Mouse (Mus musculus): ENCODE results near the gene Vmn1r204. TPM values are rescaled to one million over a fixed set of nuclear protein-coding genes. Genes with fewer than 3 reads are reported as not detected.
"Not testable (repeated sequence)": the region's sequence is repeated elsewhere in the genome, so short reads cannot be mapped to it uniquely, and the experiment has no call there.

The Vmn1r204 gene
- total RNA-seq (2015; ENCODE audit: low replicate concordance) = not detected in 2 replicates
- not detected in 2 replicates for total RNA-seq (2017; ENCODE audit: low replicate concordance)

DNA sequence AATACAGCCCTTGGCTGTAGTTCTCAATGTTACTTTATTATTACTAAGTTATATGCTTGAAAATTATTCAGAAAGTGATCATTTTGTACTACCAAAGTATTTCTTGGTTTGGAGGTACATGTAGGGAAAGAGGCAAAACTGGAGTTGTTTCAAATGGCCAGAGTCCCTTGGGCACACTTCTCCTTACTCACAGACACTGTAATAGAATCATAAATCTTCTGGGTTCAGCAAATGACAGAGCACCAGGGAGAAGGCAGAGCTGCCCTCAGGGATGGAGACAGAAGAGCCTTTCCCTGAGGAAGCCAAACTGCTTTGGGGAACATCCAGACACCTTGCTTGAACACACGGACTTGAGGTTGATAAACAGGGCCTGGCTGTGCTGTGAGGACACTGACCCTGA is at the start of gene Vmn1r204:
Gene Vmn1r204, plus strand, starts transcription at position 301 of the 400 bp plus-strand sequence.
- ATAC-seq (replicated peaks; ENCODE audit: low FRiP score, poor library complexity, severe bottlenecking) = not testable (repeated sequence)

DNA sequence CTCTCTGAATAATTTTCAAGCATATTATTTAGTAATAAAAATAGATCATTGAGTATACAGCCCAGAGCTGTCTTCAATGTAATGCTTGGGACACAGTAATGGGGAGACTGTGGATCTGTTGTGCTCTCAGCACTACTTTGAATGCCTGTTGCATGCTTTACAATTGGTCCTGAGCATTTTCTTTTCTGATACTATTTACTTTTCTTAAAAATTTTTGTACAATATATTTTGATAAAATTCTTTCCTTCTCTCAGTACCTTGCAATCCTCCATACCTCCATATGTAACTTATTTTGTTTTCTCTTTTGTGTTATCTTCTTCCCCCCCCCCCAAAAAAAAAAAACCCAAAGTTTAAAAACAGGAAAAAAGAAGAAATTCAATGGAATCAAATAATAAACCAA is 47.7 kb upstream of the Vmn1r204 start, which contains the start of gene Vmn1r202:
Gene Vmn1r202, minus strand, starts transcription at position 101 of the 400 bp plus-strand sequence.
- ATAC-seq (replicated peaks; ENCODE audit: low FRiP score, poor library complexity, severe bottlenecking) = no peak

DNA sequence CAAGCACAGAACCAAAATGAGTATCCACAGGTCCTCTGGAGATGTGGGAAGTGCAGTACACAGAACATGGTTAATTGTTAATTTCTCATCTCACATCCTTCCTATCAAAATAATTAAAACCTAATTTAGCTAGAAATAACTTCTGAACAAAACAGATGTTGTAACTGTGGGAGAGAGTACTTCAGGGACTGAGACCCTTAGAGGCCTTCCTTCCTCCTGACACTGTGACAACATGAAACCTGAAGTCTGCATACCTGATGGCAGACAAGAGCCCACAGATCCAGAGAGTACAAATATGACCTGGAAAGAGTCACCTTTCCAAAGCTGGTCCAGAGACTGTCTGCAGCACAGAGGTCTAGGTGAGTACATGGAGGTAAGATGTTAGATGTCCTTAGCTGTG is 35.2 kb upstream of the Vmn1r204 start, which contains the start of gene Vmn1r203:
Gene Vmn1r203, plus strand, starts transcription at position 301 of the 400 bp plus-strand sequence.
- ATAC-seq (replicated peaks; ENCODE audit: low FRiP score, poor library complexity, severe bottlenecking) = no peak

DNA sequence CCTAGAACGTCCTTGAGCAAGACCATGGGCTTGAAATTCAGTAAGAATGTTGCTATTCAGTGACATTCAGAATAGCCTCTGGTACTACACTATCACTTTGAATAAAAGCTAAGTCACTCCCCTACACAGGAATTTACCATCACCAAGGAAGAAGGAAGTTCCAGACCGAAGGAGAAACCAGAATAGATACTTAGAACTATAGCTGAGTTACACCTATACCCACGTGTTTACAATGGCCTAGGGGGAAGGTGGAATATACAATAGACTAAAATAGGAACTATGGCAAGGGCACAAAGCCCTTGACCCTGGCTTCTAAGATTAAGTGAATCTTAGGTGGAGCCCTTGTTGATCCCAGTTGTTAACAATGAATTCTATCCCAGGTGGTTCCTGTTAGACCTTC is 21.9 kb downstream of the Vmn1r204 start:
- ATAC-seq (replicated peaks; ENCODE audit: low FRiP score, poor library complexity, severe bottlenecking) = not testable (repeated sequence)

DNA sequence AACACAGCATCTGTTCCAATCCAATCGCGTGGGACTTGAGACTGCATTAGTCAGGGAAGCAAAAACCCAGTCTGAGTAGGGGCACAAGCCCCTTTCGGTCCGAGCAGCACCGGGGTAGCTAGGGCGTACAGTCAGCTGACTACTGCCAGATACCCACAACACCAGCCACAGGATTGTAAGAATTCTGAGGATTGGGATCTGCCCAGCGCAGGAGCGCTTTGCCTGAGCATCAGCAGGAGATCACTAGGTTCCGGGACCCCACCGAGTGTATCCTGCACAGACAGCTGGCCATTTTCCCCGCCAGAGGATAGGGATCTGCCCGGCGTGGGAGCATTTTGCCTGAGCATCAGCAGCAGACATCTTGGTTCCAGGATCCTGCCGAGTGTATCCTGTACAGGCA is 30.3 kb downstream of the Vmn1r204 start:
- ATAC-seq (replicated peaks; ENCODE audit: low FRiP score, poor library complexity, severe bottlenecking) = not testable (repeated sequence)

DNA sequence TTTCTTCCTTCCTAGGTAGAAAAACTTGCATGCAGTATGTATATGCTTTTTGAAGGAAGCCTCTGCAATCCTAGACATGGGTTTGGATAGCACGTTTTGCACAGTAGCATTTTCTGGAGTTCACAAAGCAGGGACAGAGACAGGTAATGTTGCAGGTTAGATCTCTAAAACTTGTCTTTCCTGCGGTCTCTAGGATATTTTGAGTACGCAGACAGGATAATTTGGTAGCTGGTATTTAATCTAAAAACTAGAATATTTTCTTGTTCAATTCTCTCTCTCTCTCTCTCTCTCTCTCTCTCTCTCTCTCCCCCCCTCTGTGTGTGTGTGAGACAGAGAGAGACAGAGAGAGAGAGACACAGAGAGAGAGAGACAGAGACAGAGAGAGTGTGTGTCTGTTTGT is 39.9 kb downstream of the Vmn1r204 start, which contains the start of gene Vmn1r205:
Gene Vmn1r205, minus strand, starts transcription at position 101 of the 400 bp plus-strand sequence.
- ATAC-seq (replicated peaks; ENCODE audit: low FRiP score, poor library complexity, severe bottlenecking) = no peak

Other genes starting within 250 kb of the Vmn1r204 start
- gene Vmn1r197, start 228.6 kb upstream of the Vmn1r204 start, total RNA-seq (2015; ENCODE audit: low replicate concordance) = not detected in 2 replicates
- gene Vmn1r197, start 228.6 kb upstream of the Vmn1r204 start, total RNA-seq (2017; ENCODE audit: low replicate concordance) = not detected in 2 replicates
- not detected in 2 replicates for gene Vmn1r198, start 202.8 kb upstream of the Vmn1r204 start, total RNA-seq (2015; ENCODE audit: low replicate concordance)
- gene Vmn1r198, start 202.8 kb upstream of the Vmn1r204 start, total RNA-seq (2017; ENCODE audit: low replicate concordance) = not detected in 2 replicates
- not detected in 2 replicates for gene Vmn1r199, start 173.4 kb upstream of the Vmn1r204 start, total RNA-seq (2015; ENCODE audit: low replicate concordance)
- not detected in 2 replicates for gene Vmn1r199, start 173.4 kb upstream of the Vmn1r204 start, total RNA-seq (2017; ENCODE audit: low replicate concordance)
- not detected in 2 replicates for gene Vmn1r200, start 162.8 kb upstream of the Vmn1r204 start, total RNA-seq (2015; ENCODE audit: low replicate concordance)
- gene Vmn1r200, start 162.8 kb upstream of the Vmn1r204 start, total RNA-seq (2017; ENCODE audit: low replicate concordance) = not detected in 2 replicates
- gene Vmn1r201, start 81.3 kb upstream of the Vmn1r204 start, total RNA-seq (2015; ENCODE audit: low replicate concordance) = not detected in 2 replicates
- gene Vmn1r201, start 81.3 kb upstream of the Vmn1r204 start, total RNA-seq (2017; ENCODE audit: low replicate concordance) = not detected in 2 replicates
- gene Vmn1r202, start 47.8 kb upstream of the Vmn1r204 start, total RNA-seq (2015; ENCODE audit: low replicate concordance) = not detected in 2 replicates
- gene Vmn1r202, start 47.8 kb upstream of the Vmn1r204 start, total RNA-seq (2017; ENCODE audit: low replicate concordance) = not detected in 2 replicates
- not detected in 2 replicates for gene Vmn1r203, start 35.1 kb upstream of the Vmn1r204 start, total RNA-seq (2015; ENCODE audit: low replicate concordance)
- gene Vmn1r203, start 35.1 kb upstream of the Vmn1r204 start, total RNA-seq (2017; ENCODE audit: low replicate concordance) = 0.14 TPM in 1 of 2 replicates, not detected in the other
- gene Vmn1r205, start 39.8 kb downstream of the Vmn1r204 start, total RNA-seq (2015; ENCODE audit: low replicate concordance) = not detected in 2 replicates
- not detected in 2 replicates for gene Vmn1r205, start 39.8 kb downstream of the Vmn1r204 start, total RNA-seq (2017; ENCODE audit: low replicate concordance)
- not detected in 2 replicates for gene Vmn1r206, start 71.1 kb downstream of the Vmn1r204 start, total RNA-seq (2015; ENCODE audit: low replicate concordance)
- not detected in 2 replicates for gene Vmn1r206, start 71.1 kb downstream of the Vmn1r204 start, total RNA-seq (2017; ENCODE audit: low replicate concordance)
- not detected in 2 replicates for gene Vmn1r207-ps, start 176.4 kb downstream of the Vmn1r204 start, total RNA-seq (2015; ENCODE audit: low replicate concordance)
- not detected in 2 replicates for gene Vmn1r207-ps, start 176.4 kb downstream of the Vmn1r204 start, total RNA-seq (2017; ENCODE audit: low replicate concordance)
- not detected in 2 replicates for gene Vmn1r208, start 224.2 kb downstream of the Vmn1r204 start, total RNA-seq (2015; ENCODE audit: low replicate concordance)
- not detected in 2 replicates for gene Vmn1r208, start 224.2 kb downstream of the Vmn1r204 start, total RNA-seq (2017; ENCODE audit: low replicate concordance)

All from erythroblast, adult 5-6 weeks (primary cell).